Mouse (Mus musculus) forebrain, embryonic 15.5 days (tissue): ENCODE results near the gene Ppp2r2d. TPM values are rescaled to one million over a fixed set of nuclear protein-coding genes. Genes with fewer than 3 reads are reported as not detected.

ENCODE experiments used
- ATAC-seq: fragments of 200-750 bp; cut with Nextera tagmentation; replicated peaks from 2 replicates; pipeline ENCODE4 v1.8.0; 2017; ENCODE audit warnings: mild to moderate bottlenecking, moderate TSS enrichment, moderate library complexity
- H3K27ac ChIP-seq: fragments of 300-500 bp; sonication (generic); replicated peaks from 2 replicates; pipeline ENCODE4 v1.5.1; 2015; ENCODE audit warnings: mild to moderate bottlenecking, inconsistent platforms
- H3K27me3 ChIP-seq: fragments of 300-500 bp; sonication (generic); 2 replicates; pipeline ENCODE4 v1.6.1; 2015; ENCODE audit warnings: inconsistent platforms
- H3K36me3 ChIP-seq: fragments of 300-500 bp; sonication (generic); 2 replicates; pipeline ENCODE4 v1.6.1; 2015; ENCODE audit warnings: mild to moderate bottlenecking, inconsistent platforms
- H3K4me1 ChIP-seq: fragments of 300-500 bp; sonication (generic); 2 replicates; pipeline ENCODE4 v1.6.1; 2015; ENCODE audit warnings: inconsistent platforms
- H3K4me2 ChIP-seq: fragments of 300-500 bp; sonication (generic); replicated peaks from 2 replicates; pipeline ENCODE4 v1.6.1; 2015; ENCODE audit warnings: mild to moderate bottlenecking, inconsistent platforms
- H3K4me3 ChIP-seq: fragments of 300-500 bp; sonication (generic); 2 replicates; pipeline ENCODE4 v1.5.1; 2015; ENCODE audit warnings: mild to moderate bottlenecking, inconsistent platforms
- H3K9ac ChIP-seq: fragments of 300-500 bp; sonication (generic); replicated peaks from 2 replicates; pipeline ENCODE4 v1.6.1; 2015; ENCODE audit warnings: mild to moderate bottlenecking, inconsistent platforms
- H3K9me3 ChIP-seq: fragments of 300-500 bp; sonication (generic); 2 replicates; pipeline ENCODE4 v1.6.1; 2016; ENCODE audit warnings: inconsistent platforms
- WGBS: fragments of 180-500 bp; shearing (Covaris S2); methylation state at CpG from one replicate; pipeline ENCODE4 v1.1.7; 2015; ENCODE audit warnings: mixed read lengths; 5-methylcytosine and 5-hydroxymethylcytosine counted together
- polyA plus RNA-seq: library from polyadenylated mRNA; unstranded; fragments of >200 nt; fragmentation: Nextera tagmentation; extraction: Ambion mirVana; gene quantifications from 2 replicates; pipeline ENCODE4 v1.2.1, GENCODE M21; 2015

The Ppp2r2d gene
- polyA plus RNA-seq, 1 experiment from 2014 or later = 73.4 TPM

DNA sequence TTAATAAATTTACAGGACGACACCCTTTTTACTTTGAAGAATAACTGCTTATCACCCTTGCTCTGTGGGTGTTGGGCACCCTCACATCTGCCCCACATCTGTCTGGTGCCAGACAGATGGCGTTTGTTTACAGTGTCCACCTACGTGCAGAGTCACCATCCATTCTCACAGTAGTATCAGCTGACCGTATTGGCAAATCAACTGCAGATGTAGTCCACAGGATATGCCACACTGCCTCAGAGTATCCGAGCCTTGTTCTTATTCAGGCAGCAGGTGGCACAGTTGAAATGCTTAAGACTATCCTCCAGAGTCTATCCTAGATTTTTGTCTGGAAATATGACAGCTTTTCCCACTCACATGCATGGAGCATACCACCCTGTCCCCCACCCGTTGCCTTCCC is 21.4 kb downstream of the Ppp2r2d start:
- no peaks in the 10 kb centered on the region for H3K9me3 ChIP-seq
- no peak overlapping the region for H3K4me3 ChIP-seq
- peaks cover 24% of the 10 kb centered on the region for H3K36me3 ChIP-seq
- no peaks in the 10 kb centered on the region for H3K27me3 ChIP-seq
- 81% methylated on average over 6 of the region's 6 CpGs for WGBS
- H3K4me1 ChIP-seq = no peaks in the 10 kb centered on the region
- H3K27ac ChIP-seq = no peak overlapping the region
- H3K9ac ChIP-seq = no peak overlapping the region
- no peak overlapping the region for H3K4me2 ChIP-seq
- no peak for ATAC-seq

DNA sequence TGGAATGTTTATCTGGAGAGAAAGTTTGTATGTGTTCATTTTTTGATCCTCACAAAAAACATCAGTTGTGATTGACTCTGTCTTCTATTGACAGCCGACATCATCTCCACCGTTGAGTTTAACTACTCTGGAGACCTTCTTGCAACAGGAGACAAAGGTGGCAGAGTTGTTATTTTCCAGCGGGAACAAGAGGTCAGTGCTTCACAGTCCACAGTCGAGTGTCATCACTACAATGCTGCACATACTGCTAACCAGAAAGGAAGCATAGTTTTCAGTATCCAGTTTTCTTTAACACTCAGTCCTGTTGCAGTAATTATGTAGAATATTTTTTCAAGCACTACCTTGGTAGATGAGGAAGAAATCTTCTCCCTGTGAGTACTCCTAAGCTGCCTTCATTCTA is 22.4 kb downstream of the Ppp2r2d start:
- H3K27ac ChIP-seq = no peak overlapping the region
- H3K9ac ChIP-seq = no peak overlapping the region
- no peak for ATAC-seq
- H3K9me3 ChIP-seq = no peaks in the 10 kb centered on the region
- WGBS = 89% methylated on average over 4 of the region's 4 CpGs
- H3K4me1 ChIP-seq = no peaks in the 10 kb centered on the region
- H3K4me2 ChIP-seq = no peak overlapping the region
- no peak overlapping the region for H3K4me3 ChIP-seq
- no peaks in the 10 kb centered on the region for H3K27me3 ChIP-seq
- peaks cover 35% of the 10 kb centered on the region for H3K36me3 ChIP-seq

DNA sequence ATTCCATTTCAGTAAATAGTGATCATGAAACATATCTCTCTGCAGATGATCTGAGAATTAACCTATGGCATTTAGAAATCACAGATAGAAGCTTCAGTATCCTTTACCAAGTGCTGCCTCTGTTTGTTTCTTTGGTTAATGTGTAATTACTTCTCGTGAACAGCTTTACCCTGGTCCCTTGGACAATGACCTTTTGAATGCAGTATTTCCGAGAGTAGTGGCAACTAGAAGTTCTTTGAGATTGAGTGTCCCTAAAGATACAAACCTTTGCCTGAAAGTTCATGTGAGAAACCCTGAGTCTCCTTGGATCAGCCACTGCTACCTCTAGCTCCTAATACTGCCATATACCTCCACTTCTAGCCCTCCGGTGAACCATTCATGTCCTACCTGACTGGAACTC is 27.1 kb downstream of the Ppp2r2d start:
- H3K4me1 ChIP-seq = no peaks in the 10 kb centered on the region
- H3K4me3 ChIP-seq = no peak overlapping the region
- peaks cover 79% of the 10 kb centered on the region for H3K36me3 ChIP-seq
- no peaks in the 10 kb centered on the region for H3K9me3 ChIP-seq
- WGBS = 95% methylated on average over 3 of the region's 3 CpGs
- H3K27me3 ChIP-seq = no peaks in the 10 kb centered on the region
- no peak overlapping the region for H3K9ac ChIP-seq
- no peak overlapping the region for H3K4me2 ChIP-seq
- no peak for ATAC-seq
- H3K27ac ChIP-seq = no peak overlapping the region

DNA sequence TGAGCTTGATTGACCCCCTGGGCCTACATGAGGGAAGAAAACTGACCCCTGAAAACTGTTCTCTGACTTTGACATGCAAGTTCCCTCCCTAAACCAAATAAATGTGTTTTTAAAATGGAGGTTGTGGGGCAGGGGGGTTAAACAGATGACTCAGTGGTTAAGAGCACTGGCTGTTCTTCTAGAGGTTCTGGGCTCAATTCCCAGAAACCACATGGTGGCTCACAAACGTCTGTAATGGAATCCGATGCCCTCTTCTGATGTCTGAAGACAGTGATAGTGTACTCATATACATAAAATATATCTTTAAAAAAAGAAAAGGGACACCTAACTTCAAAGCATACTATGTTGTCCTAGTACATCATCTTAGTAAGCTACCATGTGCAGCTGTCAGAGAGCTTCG is 29.2 kb downstream of the Ppp2r2d start:
- ATAC-seq = no peak
- no peak overlapping the region for H3K4me2 ChIP-seq

DNA sequence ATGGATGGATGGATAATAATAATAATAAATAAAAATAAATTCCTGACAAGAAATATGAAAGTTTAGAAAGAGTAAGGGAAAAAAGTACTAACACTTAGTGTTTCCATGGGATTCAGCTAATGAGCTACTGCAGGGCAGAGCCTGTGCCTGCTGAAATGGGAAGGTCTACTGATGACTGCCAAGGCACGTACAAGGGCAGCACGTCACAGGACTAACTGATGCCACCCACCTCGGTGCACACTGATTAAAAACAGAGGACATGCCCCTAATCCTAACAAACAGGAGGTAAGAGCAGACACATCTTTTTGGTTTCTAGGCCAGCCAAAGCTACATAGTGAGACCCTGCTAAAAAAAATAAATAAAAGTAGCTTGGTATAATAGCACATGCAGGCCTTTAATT is 37.8 kb downstream of the Ppp2r2d start:
- no peak overlapping the region for H3K9ac ChIP-seq
- no peaks in the 10 kb centered on the region for H3K9me3 ChIP-seq
- H3K4me2 ChIP-seq = no peak overlapping the region
- H3K4me1 ChIP-seq = no peaks in the 10 kb centered on the region
- no peaks in the 10 kb centered on the region for H3K27me3 ChIP-seq
- H3K27ac ChIP-seq = no peak overlapping the region
- H3K36me3 ChIP-seq = peaks cover 41% of the 10 kb centered on the region
- no peak overlapping the region for H3K4me3 ChIP-seq
- ATAC-seq = no peak
- 92% methylated on average over 3 of the region's 3 CpGs for WGBS

More for the DNA sequence above, 29.2 kb downstream of the Ppp2r2d start:
- H3K27ac ChIP-seq = no peak overlapping the region
- H3K9ac ChIP-seq = no peak overlapping the region
- 75% methylated on average over 3 of the region's 3 CpGs for WGBS
- H3K4me1 ChIP-seq = no peaks in the 10 kb centered on the region
- peaks cover 83% of the 10 kb centered on the region for H3K36me3 ChIP-seq
- H3K27me3 ChIP-seq = no peaks in the 10 kb centered on the region
- no peaks in the 10 kb centered on the region for H3K9me3 ChIP-seq
- H3K4me3 ChIP-seq = no peak overlapping the region

DNA sequence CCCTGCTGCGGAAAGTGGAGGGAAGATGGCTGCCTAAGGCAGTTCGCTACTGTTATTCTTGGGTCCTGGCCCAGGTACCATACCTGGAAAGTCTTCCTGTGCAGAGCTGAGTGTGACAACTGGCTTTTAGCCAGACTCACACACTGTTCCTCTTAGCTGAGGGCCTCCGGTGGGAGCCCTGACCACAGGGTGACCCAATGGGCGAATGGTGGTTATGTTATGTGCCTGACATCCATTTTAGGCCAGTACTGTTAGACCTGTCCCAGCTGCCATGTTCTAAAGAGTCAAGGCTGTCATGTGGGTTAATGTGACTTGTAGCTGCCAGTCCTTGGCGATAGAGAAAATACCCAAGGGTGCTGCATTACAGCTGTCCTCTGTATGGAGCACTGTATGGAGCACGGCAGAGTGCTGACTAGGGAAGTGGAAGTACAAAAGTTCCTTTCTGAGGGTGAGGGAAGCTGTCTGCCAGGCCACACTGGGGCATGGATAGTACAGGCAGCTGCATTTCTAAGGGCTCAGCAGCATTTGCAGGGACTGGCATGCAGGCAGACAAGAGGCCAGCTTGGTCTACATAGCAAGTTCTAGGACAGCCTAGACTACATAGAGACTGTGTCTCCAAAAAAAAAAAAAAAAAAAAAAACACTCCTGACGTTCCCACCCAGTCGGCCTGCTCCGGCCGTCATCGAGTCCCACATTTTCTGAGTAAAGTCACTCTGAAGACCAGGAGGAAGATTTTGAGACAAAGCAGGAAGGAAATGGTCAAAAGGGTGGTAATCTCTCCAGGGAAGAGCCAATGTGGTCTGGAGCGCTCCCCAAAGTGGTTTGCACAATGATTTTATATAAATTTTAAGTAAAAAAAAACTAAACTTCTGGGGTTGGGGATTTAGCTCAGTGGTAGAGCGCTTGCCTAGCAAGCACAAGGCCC is 39.7 kb downstream of the Ppp2r2d start:
- Histone ChIP-seq H3K4me1 (no peaks in the 10 kb centered on the region), H3K9me3 (no peaks in the 10 kb centered on the region), H3K27me3 (no peaks in the 10 kb centered on the region), H3K4me2 (no peak overlapping the region), H3K4me3 (no peak overlapping the region), H3K36me3 (peaks cover 22% of the 10 kb centered on the region), H3K9ac (no peak overlapping the region), H3K27ac (no peak overlapping the region)
- WGBS = 92% methylated on average over 13 of the region's 13 CpGs
- no peak for ATAC-seq

DNA sequence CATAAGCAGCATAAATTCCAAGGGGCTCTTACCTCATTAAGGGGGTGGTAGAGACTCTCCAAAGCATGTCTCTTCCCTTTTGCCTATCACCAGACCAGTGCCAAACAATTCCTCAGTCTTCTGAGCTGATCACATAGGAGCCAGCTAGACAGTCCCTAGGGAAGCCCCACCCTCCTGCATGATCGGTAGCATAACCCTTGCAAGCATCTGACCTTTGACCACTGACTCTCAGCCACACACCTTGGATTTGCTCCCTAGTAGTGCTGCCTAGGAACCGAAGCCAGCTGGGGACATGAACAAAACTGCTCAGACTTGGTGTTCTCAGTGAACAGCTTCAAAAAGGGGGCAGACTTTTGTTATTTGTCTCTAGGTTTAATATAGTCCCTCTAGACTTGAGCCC is 52.2 kb downstream of the Ppp2r2d start:
- Histone ChIP-seq H3K27ac (no peak overlapping the region), H3K9ac (no peak overlapping the region), H3K9me3 (no peaks in the 10 kb centered on the region), H3K4me3 (no peak overlapping the region), H3K36me3 (peaks cover 20% of the 10 kb centered on the region), H3K4me1 (no peaks in the 10 kb centered on the region), H3K27me3 (no peaks in the 10 kb centered on the region), H3K4me2 (no peak overlapping the region)
- 87% methylated on average over 2 of the region's 2 CpGs for WGBS
- ATAC-seq = no peak

DNA sequence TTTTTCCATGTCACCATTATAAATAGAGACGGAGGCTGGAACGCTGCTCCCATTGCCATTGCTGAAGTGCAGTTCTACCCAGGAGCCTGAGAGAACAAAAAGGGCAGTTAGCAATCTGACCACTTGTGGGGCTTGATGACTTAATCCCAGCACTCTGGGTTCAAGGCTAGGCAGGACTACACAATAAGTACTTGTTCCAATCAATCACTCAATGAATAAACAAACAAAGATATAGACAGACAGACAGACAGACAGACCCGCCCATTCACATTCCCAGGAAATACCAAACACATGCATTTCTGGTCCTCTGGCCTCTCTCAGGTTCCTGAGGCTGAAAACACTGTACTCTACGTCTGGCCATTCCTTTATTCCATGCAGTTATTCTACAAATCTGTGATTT is 52.9 kb downstream of the Ppp2r2d start:
- ATAC-seq = no peak
- H3K27me3 ChIP-seq = no peaks in the 10 kb centered on the region
- no peaks in the 10 kb centered on the region for H3K4me1 ChIP-seq
- H3K27ac ChIP-seq = no peak overlapping the region
- no peak overlapping the region for H3K4me2 ChIP-seq
- H3K9ac ChIP-seq = no peak overlapping the region
- WGBS = 88% methylated on average over 4 of the region's 4 CpGs
- H3K4me3 ChIP-seq = no peak overlapping the region
- H3K9me3 ChIP-seq = no peaks in the 10 kb centered on the region
- H3K36me3 ChIP-seq = peaks cover 18% of the 10 kb centered on the region

DNA sequence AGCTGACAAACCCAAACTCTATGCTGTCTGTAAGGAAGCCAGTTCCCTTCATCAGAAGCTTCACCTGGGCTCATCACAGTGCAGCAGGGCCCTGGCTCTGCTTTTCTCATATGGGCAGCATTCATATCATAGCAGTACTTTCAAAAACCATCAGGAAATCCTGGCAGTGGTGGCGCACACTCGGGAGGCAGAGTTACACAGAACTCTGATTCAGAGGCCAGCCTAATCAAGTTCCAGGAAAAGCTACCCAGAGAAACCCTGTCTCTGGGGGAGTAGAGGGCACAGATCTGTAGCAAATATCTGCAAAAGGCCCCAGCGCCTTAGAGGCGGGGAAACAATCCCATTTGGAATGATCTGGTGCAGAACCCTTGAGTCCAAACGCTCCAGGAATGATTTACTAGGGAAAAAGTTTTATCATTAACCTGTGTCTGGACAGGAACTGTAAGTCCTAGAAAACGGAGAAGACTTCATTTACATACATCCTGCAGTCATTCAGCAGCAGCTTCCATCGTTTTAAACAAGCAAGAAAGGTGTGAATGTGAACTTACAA is 58.1 kb downstream of the Ppp2r2d start:
- H3K9me3 ChIP-seq = no peaks in the 10 kb centered on the region
- H3K27me3 ChIP-seq = no peaks in the 10 kb centered on the region
- H3K27ac ChIP-seq = no peak overlapping the region
- no peak overlapping the region for H3K4me2 ChIP-seq
- no peak overlapping the region for H3K4me3 ChIP-seq
- H3K4me1 ChIP-seq = peaks cover 21% of the 10 kb centered on the region
- no peak for ATAC-seq
- H3K9ac ChIP-seq = no peak overlapping the region
- 85% methylated on average over 7 of the region's 7 CpGs for WGBS
- H3K36me3 ChIP-seq = no peaks in the 10 kb centered on the region

DNA sequence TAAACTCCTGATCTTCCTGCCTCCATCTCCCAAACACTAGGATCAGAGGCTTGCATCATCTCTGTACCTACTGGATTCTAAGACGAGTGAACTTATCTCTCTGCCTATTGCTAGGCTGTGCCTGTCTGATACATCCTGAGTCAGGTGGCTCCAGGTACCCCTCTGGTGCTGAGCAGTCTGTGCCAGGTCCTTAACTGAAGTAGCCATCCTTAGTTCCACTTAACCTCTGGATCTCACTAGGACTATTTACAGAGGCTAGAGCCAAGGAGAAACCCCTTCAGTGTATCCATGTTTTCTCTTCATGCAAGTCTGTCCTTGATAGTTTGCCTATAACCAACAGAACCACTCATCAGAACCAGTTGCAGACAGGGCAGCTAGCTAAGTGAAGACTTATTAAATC is 60.6 kb downstream of the Ppp2r2d start:
- H3K27me3 ChIP-seq = no peaks in the 10 kb centered on the region
- no peak overlapping the region for H3K9ac ChIP-seq
- no peaks in the 10 kb centered on the region for H3K9me3 ChIP-seq
- H3K4me2 ChIP-seq = no peak overlapping the region
- no peak overlapping the region for H3K4me3 ChIP-seq
- ATAC-seq = no peak
- H3K36me3 ChIP-seq = no peaks in the 10 kb centered on the region
- 87% methylated on average over 1 of the region's 1 CpGs for WGBS
- peaks cover 27% of the 10 kb centered on the region for H3K4me1 ChIP-seq
- H3K27ac ChIP-seq = no peak overlapping the region

DNA sequence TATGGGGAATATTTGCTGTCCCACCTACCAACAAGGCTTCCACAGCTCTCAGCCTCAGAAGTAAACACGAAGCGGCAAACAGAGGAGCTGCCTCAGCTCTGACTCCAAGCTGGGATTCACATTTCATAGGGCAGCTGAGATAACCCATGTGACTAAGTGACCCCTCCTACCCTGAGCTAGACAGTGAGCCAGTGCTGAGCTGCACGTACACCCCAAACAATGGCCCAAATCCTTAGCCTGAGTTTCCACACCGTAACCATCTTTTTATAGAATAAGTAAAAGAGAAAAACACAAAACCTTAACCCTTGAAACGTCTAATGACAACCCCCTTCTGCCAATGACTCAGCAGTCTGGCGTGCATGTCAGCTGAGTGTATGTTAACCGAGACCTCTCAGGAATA is 61.2 kb downstream of the Ppp2r2d start:
- WGBS = 15% methylated on average over 7 of the region's 7 CpGs
- Histone ChIP-seq H3K27me3 (no peaks in the 10 kb centered on the region), H3K27ac (no peak overlapping the region), H3K4me3 (no peak overlapping the region), H3K9me3 (no peaks in the 10 kb centered on the region), H3K9ac (no peak overlapping the region), H3K4me1 (peaks cover 27% of the 10 kb centered on the region), H3K4me2 (peak overlapping the region; percentile 16), H3K36me3 (no peaks in the 10 kb centered on the region)
- ATAC-seq = no peak

DNA sequence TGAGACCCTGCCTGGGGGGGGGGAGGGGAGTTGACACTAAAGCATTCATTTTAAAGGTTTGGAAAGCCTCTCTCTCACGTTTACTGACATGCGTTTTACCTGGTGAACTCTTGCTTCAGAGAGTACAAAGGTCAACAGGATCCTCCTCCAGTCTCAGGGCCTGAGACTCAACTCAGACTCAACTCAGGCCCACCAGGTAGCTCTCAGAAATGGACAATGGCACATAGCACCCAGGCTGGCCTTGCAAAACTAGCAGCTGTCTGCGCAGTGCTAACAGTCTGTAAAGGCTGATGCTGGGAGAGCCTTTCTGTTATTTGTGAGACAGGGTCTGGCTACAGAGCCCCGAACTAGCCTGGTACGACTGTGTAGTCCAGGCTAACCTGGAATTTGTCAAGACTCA is 62.1 kb downstream of the Ppp2r2d start:
- H3K4me1 ChIP-seq = peaks cover 27% of the 10 kb centered on the region
- no peak overlapping the region for H3K4me3 ChIP-seq
- peak overlapping the region; percentile 79 for H3K4me2 ChIP-seq
- no peaks in the 10 kb centered on the region for H3K27me3 ChIP-seq
- H3K9ac ChIP-seq = no peak overlapping the region
- 67% methylated on average over 5 of the region's 5 CpGs for WGBS
- no peaks in the 10 kb centered on the region for H3K36me3 ChIP-seq
- no peaks in the 10 kb centered on the region for H3K9me3 ChIP-seq
- no peak for ATAC-seq
- H3K27ac ChIP-seq = no peak overlapping the region
